In the genomic region with DNA sequence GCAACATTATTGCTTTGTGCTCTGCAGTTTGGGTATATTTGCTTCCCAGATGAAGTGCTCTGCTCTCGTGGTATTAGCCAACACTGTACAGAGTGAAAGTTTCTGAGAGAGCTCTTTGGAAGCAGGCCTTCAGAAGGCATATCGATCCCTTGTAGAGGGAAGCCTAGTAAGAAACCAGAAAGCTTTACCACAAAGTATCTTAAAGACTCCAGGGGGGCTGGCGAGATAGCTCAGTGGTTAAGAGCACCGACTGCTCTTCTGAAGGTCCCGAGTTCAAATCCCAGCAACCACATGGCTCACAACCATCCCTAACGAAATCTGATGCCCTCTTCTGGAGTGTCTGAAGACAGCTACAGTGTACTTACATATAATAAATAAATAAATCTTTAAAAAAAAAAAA, we compare ENCODE assay signal across 2 mouse cellular contexts. TPM values are rescaled to one million over a fixed set of nuclear protein-coding genes. Genes with fewer than 3 reads are reported as not detected.
"Had no signal": no experiment of that assay in that cellular context is flagged by ENCODE, and none has a peak within 500 bp of the region (broad histone marks: within the 10 kb centered on the region; RNA-seq: fewer than 3 reads in every experiment).

No protein-coding gene starts in this region.

RNA-seq across cellular contexts. Expression of a gene that starts 52.4 kb away (rescaled TPM):
- total RNA-seq: neutrophil, adult 5-6 weeks had no signal
- polyA plus RNA-seq: neural tube, embryonic 14.5 days had no signal
